Mouse (Mus musculus): ENCODE data around the gene Gatad2b.

DNA sequence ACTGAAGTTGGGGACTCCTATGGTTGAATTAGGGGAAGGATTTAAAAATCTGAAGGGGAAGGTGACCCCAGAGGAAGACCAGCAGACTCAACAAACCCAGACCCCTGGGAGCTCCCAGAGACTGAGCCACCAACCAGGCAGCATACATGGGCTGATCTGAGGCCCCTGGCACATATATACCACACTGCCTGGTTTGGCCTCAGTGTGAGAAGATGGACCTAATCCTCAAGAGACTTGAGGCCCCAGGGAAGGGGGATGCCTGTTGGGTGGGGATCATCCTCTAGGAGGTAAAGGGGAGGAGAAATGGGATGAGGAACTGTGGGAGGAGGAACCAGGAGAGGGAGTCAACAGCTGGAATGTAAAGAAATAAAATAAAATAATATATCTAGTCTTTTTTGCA lies 21.3 kb downstream of the Gatad2b start:
- TF ChIP-seq EP300 (IDR thresholded peaks at IDR 0.05; ENCODE audit: low read depth) (no peak), CTCF (IDR thresholded peaks at IDR 0.05; ENCODE audit: low read depth) (no peak)

Measured in heart, postnatal 0 days (tissue).